Mouse (Mus musculus): Measurements from ENCODE around the gene Mrpl4. TPM values are rescaled to one million over a fixed set of nuclear protein-coding genes. Genes with fewer than 3 reads are reported as not detected.
"Not testable (repeated sequence)": the region's sequence is repeated elsewhere in the genome, so short reads cannot be mapped to it uniquely, and the experiment has no call there.

The Mrpl4 gene
- polyA plus RNA-seq, 1 experiment from 2014 or later, result 169 TPM

GRCm38 (mm10) chr9:21044785-21045184, 42.2 kb downstream of the Mrpl4 start:
- H3K4me1 ChIP-seq (ENCODE audit: control insufficient read depth, insufficient read depth, low read length); DNase-seq (ENCODE audit: low spot score); H3K9me3 ChIP-seq (ENCODE audit: control insufficient read depth, low read length); ATAC-seq (ENCODE audit: insufficient number of reproducible peaks, low FRiP score, low TSS enrichment, low read depth); H3K36me3 ChIP-seq (ENCODE audit: control insufficient read depth, insufficient read depth, low read length); H3K27me3 ChIP-seq (ENCODE audit: control insufficient read depth, insufficient read depth, low read length); H3K27ac ChIP-seq (replicated peaks; ENCODE audit: low read depth, low read length); H3K9ac ChIP-seq (ENCODE audit: low read length); H3K4me2 ChIP-seq (ENCODE audit: low read depth, severe bottlenecking); H3K4me3 ChIP-seq (ENCODE audit: low read depth, low read length): not testable (repeated sequence)
- WGBS, result 61% methylated on average over 1 of the region's 1 CpGs

- DNase-seq (ENCODE audit: low spot score), result no peak
- H3K4me2 ChIP-seq (ENCODE audit: low read depth, severe bottlenecking), result no peak overlapping the region
- no peak overlapping the region for H3K27ac ChIP-seq (replicated peaks; ENCODE audit: low read depth, low read length)
- no peak overlapping the region for H3K9ac ChIP-seq (ENCODE audit: low read length)
- H3K27me3 ChIP-seq (ENCODE audit: control insufficient read depth, insufficient read depth, low read length), result peaks cover 1% of the 10 kb centered on the region; the same call in 1 of the 2 replicates
- ATAC-seq (ENCODE audit: insufficient number of reproducible peaks, low FRiP score, low TSS enrichment, low read depth), result no peak
- 81% methylated on average over 3 of the region's 3 CpGs for WGBS
- H3K36me3 ChIP-seq (ENCODE audit: control insufficient read depth, insufficient read depth, low read length), result no peaks in the 10 kb centered on the region
- H3K4me3 ChIP-seq (ENCODE audit: low read depth, low read length), result no peak overlapping the region
- no peaks in the 10 kb centered on the region for H3K9me3 ChIP-seq (ENCODE audit: control insufficient read depth, low read length)
- H3K4me1 ChIP-seq (ENCODE audit: control insufficient read depth, insufficient read depth, low read length), result no peaks in the 10 kb centered on the region
Observed at GRCm38 (mm10) chr9:21045235-21045634, 42.7 kb downstream of the Mrpl4 start.

GRCm38 (mm10) chr9:21051578-21051977, 49.0 kb downstream of the Mrpl4 start:
- H3K4me3 ChIP-seq (ENCODE audit: low read depth, low read length), result no peak overlapping the region
- H3K36me3 ChIP-seq (ENCODE audit: control insufficient read depth, insufficient read depth, low read length), result no peaks in the 10 kb centered on the region
- H3K4me1 ChIP-seq (ENCODE audit: control insufficient read depth, insufficient read depth, low read length), result no peaks in the 10 kb centered on the region
- no peak overlapping the region for H3K9ac ChIP-seq (ENCODE audit: low read length)
- H3K9me3 ChIP-seq (ENCODE audit: control insufficient read depth, low read length), result no peaks in the 10 kb centered on the region
- DNase-seq (ENCODE audit: low spot score) (no peak), ATAC-seq (ENCODE audit: insufficient number of reproducible peaks, low FRiP score, low TSS enrichment, low read depth) (no peak)
- no peak overlapping the region for H3K4me2 ChIP-seq (ENCODE audit: low read depth, severe bottlenecking)
- 61% methylated on average over 10 of the region's 10 CpGs for WGBS
- no peak overlapping the region for H3K27ac ChIP-seq (replicated peaks; ENCODE audit: low read depth, low read length)
- H3K27me3 ChIP-seq (ENCODE audit: control insufficient read depth, insufficient read depth, low read length), result no peaks in the 10 kb centered on the region

MicroRNAs within 50 kb of the gene (microRNA counts, 519-probe panel; counts per million panel counts)
- 3,925 counts per million, percentile 56 among the panel's probes with 10 or more counts for microRNA mmu-miR-1900

Small RNA genes within 50 kb of the gene (microRNA-seq; reads per million reads assigned to microRNA genes)
- not detected for gene Mir1900

Other genes starting within 250 kb of the Mrpl4 start
- gene Col5a3, start 187.7 kb upstream of the Mrpl4 start, polyA plus RNA-seq (2014; fragmentation: Nextera tagmentation; extraction: Ambion mirVana), result 0.21 TPM in 1 of 2 replicates, not detected in the other
- not detected in 2 replicates for gene Rdh8, start 184.2 kb upstream of the Mrpl4 start, polyA plus RNA-seq (2014; fragmentation: Nextera tagmentation; extraction: Ambion mirVana)
- 1.2 and 1.4 TPM in 2 replicates for gene A230050P20Rik, start 134.1 kb upstream of the Mrpl4 start, polyA plus RNA-seq (2014; fragmentation: Nextera tagmentation; extraction: Ambion mirVana)
- 2.6 TPM in 2 replicates for gene Angptl6, start 123.0 kb upstream of the Mrpl4 start, polyA plus RNA-seq (2014; fragmentation: Nextera tagmentation; extraction: Ambion mirVana)
- 83.9 and 87.3 TPM in 2 replicates for gene Ppan, start 114.6 kb upstream of the Mrpl4 start, polyA plus RNA-seq (2014; fragmentation: Nextera tagmentation; extraction: Ambion mirVana)
- gene Eif3g, start 104.1 kb upstream of the Mrpl4 start, polyA plus RNA-seq (2014; fragmentation: Nextera tagmentation; extraction: Ambion mirVana), result 377 and 383 TPM in 2 replicates
- 95.7 and 95.8 TPM in 2 replicates for gene Dnmt1, start 42.9 kb upstream of the Mrpl4 start, polyA plus RNA-seq (2014; fragmentation: Nextera tagmentation; extraction: Ambion mirVana)
- gene S1pr2, start 26.0 kb upstream of the Mrpl4 start, polyA plus RNA-seq (2014; fragmentation: Nextera tagmentation; extraction: Ambion mirVana), result 46.5 and 52.8 TPM in 2 replicates
- 5.5 and 8.3 TPM in 2 replicates for gene Icam1, start 13.2 kb downstream of the Mrpl4 start, polyA plus RNA-seq (2014; fragmentation: Nextera tagmentation; extraction: Ambion mirVana)
- 3.6 and 5.3 TPM in 2 replicates for gene Icam4, start 26.6 kb downstream of the Mrpl4 start, polyA plus RNA-seq (2014; fragmentation: Nextera tagmentation; extraction: Ambion mirVana)
- gene Icam5, start 29.3 kb downstream of the Mrpl4 start, polyA plus RNA-seq (2014; fragmentation: Nextera tagmentation; extraction: Ambion mirVana), result not detected in 2 replicates
- gene Zglp1, start 64.4 kb downstream of the Mrpl4 start, polyA plus RNA-seq (2014; fragmentation: Nextera tagmentation; extraction: Ambion mirVana), result 1.4 and 2.4 TPM in 2 replicates
- 0.27 and 0.52 TPM in 2 replicates for gene Gm49373, start 70.4 kb downstream of the Mrpl4 start, polyA plus RNA-seq (2014; fragmentation: Nextera tagmentation; extraction: Ambion mirVana)
- gene Fdx1l, start 70.9 kb downstream of the Mrpl4 start, polyA plus RNA-seq (2014; fragmentation: Nextera tagmentation; extraction: Ambion mirVana), result 57.5 and 60.1 TPM in 2 replicates
- 4.1 TPM in 2 replicates for gene Gm38431, start 89.3 kb downstream of the Mrpl4 start, polyA plus RNA-seq (2014; fragmentation: Nextera tagmentation; extraction: Ambion mirVana)
- gene Raver1, start 89.3 kb downstream of the Mrpl4 start, polyA plus RNA-seq (2014; fragmentation: Nextera tagmentation; extraction: Ambion mirVana), result 99.1 and 104 TPM in 2 replicates
- 8.1 and 9.7 TPM in 2 replicates for gene Tyk2, start 128.5 kb downstream of the Mrpl4 start, polyA plus RNA-seq (2014; fragmentation: Nextera tagmentation; extraction: Ambion mirVana)
- gene Cdc37, start 147.2 kb downstream of the Mrpl4 start, polyA plus RNA-seq (2014; fragmentation: Nextera tagmentation; extraction: Ambion mirVana), result 407 and 424 TPM in 2 replicates
- gene Pde4a, start 163.0 kb downstream of the Mrpl4 start, polyA plus RNA-seq (2014; fragmentation: Nextera tagmentation; extraction: Ambion mirVana), result 3.3 and 5.3 TPM in 2 replicates
- gene Keap1, start 236.6 kb downstream of the Mrpl4 start, polyA plus RNA-seq (2014; fragmentation: Nextera tagmentation; extraction: Ambion mirVana), result 31.1 and 35.2 TPM in 2 replicates
- 0.38 and 0.39 TPM in 2 replicates for gene S1pr5, start 245.7 kb downstream of the Mrpl4 start, polyA plus RNA-seq (2014; fragmentation: Nextera tagmentation; extraction: Ambion mirVana)

Measured in limb, embryonic 11.5 days (tissue).